Mouse (Mus musculus) mouse embryonic stem cell (cell line): ENCODE results near the gene Wdr11.

Source experiments
- in situ Hi-C, 2 experiments: fragments of 300-500 bp; cut with MboI; formaldehyde crosslinking; loops; 1 replicate in 1 of 2; 3 replicates in 1 of 2; pipeline ENCODE4 v1.14.3; 2019 to 2020; ENCODE audit warnings: low sequenced_read_pairs in 2 of 2, low pct_unique_long_range_greater_than_20kb in 1 of 2, mixed read lengths in 1 of 2; ENCODE audit not compliant: unreplicated experiment in 1 of 2

Wdr11 gene

DNA sequence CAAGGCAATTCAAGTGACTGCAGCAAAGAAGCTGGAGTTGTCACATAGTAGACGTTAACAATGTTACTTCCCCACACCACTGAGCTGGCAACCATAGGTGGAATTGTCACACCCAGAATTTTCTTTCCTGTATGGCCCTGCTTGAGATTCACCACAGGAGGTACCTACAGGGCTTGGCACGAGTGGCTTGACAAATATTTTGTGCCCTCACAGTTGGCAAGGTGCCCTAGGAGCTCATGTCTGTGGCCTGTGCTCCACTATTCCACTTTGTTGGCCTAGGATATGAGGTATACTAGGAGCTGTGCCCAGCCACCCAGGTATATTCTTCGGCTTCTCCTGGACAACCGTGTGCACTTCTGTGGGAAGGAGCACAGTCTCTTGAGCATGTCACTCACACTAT lies 82.9 kb downstream of the Wdr11 start:
- in situ Hi-C loops, result loop anchor here (25.0 kb wide), 2 partner anchors 263 to 688 kb away; no protein-coding TSS in a partner anchor

DNA sequence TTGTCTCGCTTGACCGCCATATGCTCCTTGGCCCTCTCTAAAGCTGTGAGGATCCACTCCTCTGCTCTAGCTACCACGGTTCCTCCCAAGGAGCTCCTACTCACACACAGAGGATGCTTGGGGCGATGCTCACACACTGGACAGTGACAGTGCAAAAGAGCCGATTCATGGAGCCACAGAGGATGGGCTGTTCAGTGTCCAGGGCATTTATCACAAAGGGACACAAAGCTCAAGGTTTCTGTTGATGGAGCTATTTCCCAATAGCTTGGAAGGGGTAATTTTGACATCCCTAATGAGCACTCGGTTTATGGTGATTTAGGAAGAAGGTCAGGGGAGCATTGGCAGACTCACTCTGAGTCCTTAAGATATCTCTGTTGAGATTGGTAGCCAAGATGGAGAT lies 84.2 kb downstream of the Wdr11 start:
- in situ Hi-C loops, result no loop called here

- in situ Hi-C loops, result no loop called here
Observed at GRCm38 (mm10) chr7:129677141-129677540, 85.5 kb downstream of the Wdr11 start.

GRCm38 (mm10) chr7:129678431-129678830 lies 86.8 kb downstream of the Wdr11 start:
- in situ Hi-C loops, result no loop called here

- in situ Hi-C loops, result no loop called here
Observed at GRCm38 (mm10) chr7:129678972-129679371, 87.3 kb downstream of the Wdr11 start.

GRCm38 (mm10) chr7:129680534-129681210 lies 89.0 kb downstream of the Wdr11 start:
- in situ Hi-C loops, result no loop called here

- in situ Hi-C loops, result no loop called here
Observed at GRCm38 (mm10) chr7:129682525-129682924, 90.9 kb downstream of the Wdr11 start.

GRCm38 (mm10) chr7:129685326-129685725 lies 93.7 kb downstream of the Wdr11 start:
- in situ Hi-C loops, result no loop called here
